Mouse (Mus musculus): ENCODE data around the gene Trank1. TPM values are rescaled to one million over a fixed set of nuclear protein-coding genes. Genes with fewer than 3 reads are reported as not detected.

The Trank1 gene
- total RNA-seq, 1 experiment: 0.76 TPM

DNA sequence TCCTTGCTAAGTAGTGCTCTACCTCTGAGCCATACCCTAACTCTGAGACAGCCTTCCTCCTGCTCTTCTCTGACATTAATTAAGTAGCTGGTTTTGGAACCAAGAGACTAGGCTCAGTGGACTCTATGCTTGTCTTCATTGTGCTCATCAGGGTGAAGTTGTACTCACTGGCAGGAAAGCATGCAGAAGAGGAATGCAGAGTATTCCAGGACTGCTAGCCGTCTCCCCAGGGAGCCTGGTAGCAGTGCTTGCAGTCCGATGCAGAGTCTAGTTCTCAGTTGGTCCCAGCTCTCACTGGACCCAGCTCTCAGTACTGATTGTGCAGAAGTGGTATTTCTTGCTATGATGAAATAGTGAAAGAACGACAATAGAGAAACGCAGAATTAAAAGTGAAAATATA, 43.5 kb downstream of the Trank1 start:
- Histone ChIP-seq H3K4me3 (ENCODE audit: insufficient read depth in 1 of 2, low read depth in 1 of 2, low read length in 2 of 2, poor library complexity in 1 of 2, severe bottlenecking in 1 of 2) (no peak overlapping the region), H3K9ac (ENCODE audit: insufficient read depth, low read depth, low read length, poor library complexity, severe bottlenecking) (no peak overlapping the region), H3K9me3 (ENCODE audit: control insufficient read depth, insufficient read depth, low read depth, low read length) (no peaks in the 10 kb centered on the region), H3K36me3 (ENCODE audit: control insufficient read depth, insufficient read depth, low read length, poor library complexity, severe bottlenecking) (no peaks in the 10 kb centered on the region), H3K27ac (ENCODE audit: insufficient read depth, low read depth, low read length, poor library complexity, severe bottlenecking) (no peak overlapping the region), H3K4me1 (ENCODE audit: control insufficient read depth in 2 of 2, insufficient read depth in 2 of 2, low read length in 2 of 2, poor library complexity in 1 of 2) (no peaks in the 10 kb centered on the region)
- in situ Hi-C loops (cut with MboI; ENCODE audit: low sequenced_read_pairs in 2 of 2, unreplicated experiment in 2 of 2): no loop called here
- DNase-seq (ENCODE audit: low read depth, low spot score): no peak
- no peak for TF ChIP-seq HCFC1 (IDR thresholded peaks at IDR 0.05; ENCODE audit: borderline replicate concordance, insufficient read depth, low read length)

GRCm38 (mm10) chr9:111356386-111356785, 44.8 kb downstream of the Trank1 start:
- Histone ChIP-seq H3K9me3 (ENCODE audit: control insufficient read depth, insufficient read depth, low read depth, low read length) (no peaks in the 10 kb centered on the region), H3K36me3 (ENCODE audit: control insufficient read depth, insufficient read depth, low read length, poor library complexity, severe bottlenecking) (no peaks in the 10 kb centered on the region), H3K4me1 (ENCODE audit: control insufficient read depth in 2 of 2, insufficient read depth in 2 of 2, low read length in 2 of 2, poor library complexity in 1 of 2) (no peaks in the 10 kb centered on the region), H3K4me3 (ENCODE audit: insufficient read depth in 1 of 2, low read depth in 1 of 2, low read length in 2 of 2, poor library complexity in 1 of 2, severe bottlenecking in 1 of 2) (no peak overlapping the region), H3K27ac (ENCODE audit: insufficient read depth, low read depth, low read length, poor library complexity, severe bottlenecking) (no peak overlapping the region), H3K9ac (ENCODE audit: insufficient read depth, low read depth, low read length, poor library complexity, severe bottlenecking) (no peak overlapping the region)
- in situ Hi-C loops (cut with MboI; ENCODE audit: low sequenced_read_pairs in 2 of 2, unreplicated experiment in 2 of 2): no loop called here
- TF ChIP-seq CHD2 (IDR thresholded peaks at IDR 0.05; ENCODE audit: low read depth, low read length) (no peak), MAFK (IDR thresholded peaks at IDR 0.05; ENCODE audit: insufficient read depth, low read depth, low read length) (no peak), ZC3H11A (IDR thresholded peaks at IDR 0.05; ENCODE audit: borderline replicate concordance, low read depth, low read length) (no peak), HCFC1 (IDR thresholded peaks at IDR 0.05; ENCODE audit: borderline replicate concordance, insufficient read depth, low read length) (no peak), ZNF384 (IDR thresholded peaks at IDR 0.05; ENCODE audit: low read depth, low read length) (no peak)
- DNase-seq (ENCODE audit: low read depth, low spot score): no peak

GRCm38 (mm10) chr9:111363656-111364055, 52.1 kb downstream of the Trank1 start:
- H3K9me3 ChIP-seq (ENCODE audit: control insufficient read depth, insufficient read depth, low read depth, low read length): no peaks in the 10 kb centered on the region
- no peak overlapping the region for H3K4me3 ChIP-seq (ENCODE audit: insufficient read depth in 1 of 2, low read depth in 1 of 2, low read length in 2 of 2, poor library complexity in 1 of 2, severe bottlenecking in 1 of 2)
- in situ Hi-C loops (cut with MboI; ENCODE audit: low sequenced_read_pairs in 2 of 2, unreplicated experiment in 2 of 2): no loop called here
- no peak overlapping the region for H3K9ac ChIP-seq (ENCODE audit: insufficient read depth, low read depth, low read length, poor library complexity, severe bottlenecking)
- no peak for DNase-seq (ENCODE audit: low read depth, low spot score)
- no peaks in the 10 kb centered on the region for H3K4me1 ChIP-seq (ENCODE audit: control insufficient read depth in 2 of 2, insufficient read depth in 2 of 2, low read length in 2 of 2, poor library complexity in 1 of 2)
- H3K36me3 ChIP-seq (ENCODE audit: control insufficient read depth, insufficient read depth, low read length, poor library complexity, severe bottlenecking): no peaks in the 10 kb centered on the region
- H3K27ac ChIP-seq (ENCODE audit: insufficient read depth, low read depth, low read length, poor library complexity, severe bottlenecking): no peak overlapping the region
- no peak for TF ChIP-seq ZNF384 (IDR thresholded peaks at IDR 0.05; ENCODE audit: low read depth, low read length)
- TF ChIP-seq MAFK (IDR thresholded peaks at IDR 0.05; ENCODE audit: insufficient read depth, low read depth, low read length): no peak
- TF ChIP-seq CHD2 (IDR thresholded peaks at IDR 0.05; ENCODE audit: low read depth, low read length): no peak
- no peak for TF ChIP-seq HCFC1 (IDR thresholded peaks at IDR 0.05; ENCODE audit: borderline replicate concordance, insufficient read depth, low read length)
- TF ChIP-seq ZC3H11A (IDR thresholded peaks at IDR 0.05; ENCODE audit: borderline replicate concordance, low read depth, low read length): no peak

DNA sequence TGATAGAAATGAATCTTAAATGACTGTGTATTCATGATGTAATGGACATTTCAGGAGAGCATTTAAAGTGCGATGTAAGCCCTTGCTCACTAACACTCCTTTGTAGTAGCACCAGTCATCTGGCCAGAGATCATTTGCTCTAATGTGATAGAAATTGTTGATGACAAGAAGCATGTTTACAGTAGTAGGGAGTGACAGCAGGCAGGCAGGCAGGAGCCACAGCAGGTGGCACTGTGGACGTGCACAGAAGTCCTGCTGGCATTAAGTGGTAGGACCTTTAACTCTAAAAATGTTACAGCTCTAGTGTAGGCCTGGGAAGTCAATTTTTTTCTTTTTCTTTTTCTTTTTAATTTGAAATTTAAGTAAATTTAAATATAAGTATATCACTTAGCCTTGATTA, 56.2 kb downstream of the Trank1 start:
- H3K4me3 ChIP-seq (ENCODE audit: insufficient read depth in 1 of 2, low read depth in 1 of 2, low read length in 2 of 2, poor library complexity in 1 of 2, severe bottlenecking in 1 of 2): no peak overlapping the region
- no peak overlapping the region for H3K9ac ChIP-seq (ENCODE audit: insufficient read depth, low read depth, low read length, poor library complexity, severe bottlenecking)
- TF ChIP-seq ZC3H11A (IDR thresholded peaks at IDR 0.05; ENCODE audit: borderline replicate concordance, low read depth, low read length): no peak
- TF ChIP-seq ZNF384 (IDR thresholded peaks at IDR 0.05; ENCODE audit: low read depth, low read length): no peak
- no peak for TF ChIP-seq HCFC1 (IDR thresholded peaks at IDR 0.05; ENCODE audit: borderline replicate concordance, insufficient read depth, low read length)
- TF ChIP-seq CHD2 (IDR thresholded peaks at IDR 0.05; ENCODE audit: low read depth, low read length): no peak
- no peak for TF ChIP-seq MAFK (IDR thresholded peaks at IDR 0.05; ENCODE audit: insufficient read depth, low read depth, low read length)
- H3K27ac ChIP-seq (ENCODE audit: insufficient read depth, low read depth, low read length, poor library complexity, severe bottlenecking): no peak overlapping the region
- in situ Hi-C loops (cut with MboI; ENCODE audit: low sequenced_read_pairs in 2 of 2, unreplicated experiment in 2 of 2): no loop called here
- H3K4me1 ChIP-seq (ENCODE audit: control insufficient read depth in 2 of 2, insufficient read depth in 2 of 2, low read length in 2 of 2, poor library complexity in 1 of 2): no peaks in the 10 kb centered on the region
- DNase-seq (ENCODE audit: low read depth, low spot score): no peak
- H3K9me3 ChIP-seq (ENCODE audit: control insufficient read depth, insufficient read depth, low read depth, low read length): no peaks in the 10 kb centered on the region
- no peaks in the 10 kb centered on the region for H3K36me3 ChIP-seq (ENCODE audit: control insufficient read depth, insufficient read depth, low read length, poor library complexity, severe bottlenecking)

- TF ChIP-seq MAFK (IDR thresholded peaks at IDR 0.05; ENCODE audit: insufficient read depth, low read depth, low read length) (no peak), ZNF384 (IDR thresholded peaks at IDR 0.05; ENCODE audit: low read depth, low read length) (no peak), ZC3H11A (IDR thresholded peaks at IDR 0.05; ENCODE audit: borderline replicate concordance, low read depth, low read length) (no peak), CHD2 (IDR thresholded peaks at IDR 0.05; ENCODE audit: low read depth, low read length) (no peak), HCFC1 (IDR thresholded peaks at IDR 0.05; ENCODE audit: borderline replicate concordance, insufficient read depth, low read length) (no peak)
- no peaks in the 10 kb centered on the region for H3K9me3 ChIP-seq (ENCODE audit: control insufficient read depth, insufficient read depth, low read depth, low read length)
- H3K9ac ChIP-seq (ENCODE audit: insufficient read depth, low read depth, low read length, poor library complexity, severe bottlenecking): no peak overlapping the region
- H3K36me3 ChIP-seq (ENCODE audit: control insufficient read depth, insufficient read depth, low read length, poor library complexity, severe bottlenecking): no peaks in the 10 kb centered on the region
- no peak overlapping the region for H3K27ac ChIP-seq (ENCODE audit: insufficient read depth, low read depth, low read length, poor library complexity, severe bottlenecking)
- no peak for DNase-seq (ENCODE audit: low read depth, low spot score)
- in situ Hi-C loops (cut with MboI; ENCODE audit: low sequenced_read_pairs in 2 of 2, unreplicated experiment in 2 of 2): no loop called here
- H3K4me3 ChIP-seq (ENCODE audit: insufficient read depth in 1 of 2, low read depth in 1 of 2, low read length in 2 of 2, poor library complexity in 1 of 2, severe bottlenecking in 1 of 2): no peak overlapping the region
- H3K4me1 ChIP-seq (ENCODE audit: control insufficient read depth in 2 of 2, insufficient read depth in 2 of 2, low read length in 2 of 2, poor library complexity in 1 of 2): no peaks in the 10 kb centered on the region
These were observed 60.5 kb downstream of the Trank1 start for GRCm38 (mm10) chr9:111372079-111372478.

Data from ES-E14 (cell line).